Mouse (Mus musculus): ENCODE results near the gene Hepacam. TPM values are rescaled to one million over a fixed set of nuclear protein-coding genes. Genes with fewer than 3 reads are reported as not detected.

Gene Hepacam
- not detected for polyA plus RNA-seq (2017; shearing (Covaris generic))

GRCm38 (mm10) chr9:37367301-37368080 lies at the start of gene Hepacam:
Hepacam (plus strand) TSS chr9:37367351.

DNA sequence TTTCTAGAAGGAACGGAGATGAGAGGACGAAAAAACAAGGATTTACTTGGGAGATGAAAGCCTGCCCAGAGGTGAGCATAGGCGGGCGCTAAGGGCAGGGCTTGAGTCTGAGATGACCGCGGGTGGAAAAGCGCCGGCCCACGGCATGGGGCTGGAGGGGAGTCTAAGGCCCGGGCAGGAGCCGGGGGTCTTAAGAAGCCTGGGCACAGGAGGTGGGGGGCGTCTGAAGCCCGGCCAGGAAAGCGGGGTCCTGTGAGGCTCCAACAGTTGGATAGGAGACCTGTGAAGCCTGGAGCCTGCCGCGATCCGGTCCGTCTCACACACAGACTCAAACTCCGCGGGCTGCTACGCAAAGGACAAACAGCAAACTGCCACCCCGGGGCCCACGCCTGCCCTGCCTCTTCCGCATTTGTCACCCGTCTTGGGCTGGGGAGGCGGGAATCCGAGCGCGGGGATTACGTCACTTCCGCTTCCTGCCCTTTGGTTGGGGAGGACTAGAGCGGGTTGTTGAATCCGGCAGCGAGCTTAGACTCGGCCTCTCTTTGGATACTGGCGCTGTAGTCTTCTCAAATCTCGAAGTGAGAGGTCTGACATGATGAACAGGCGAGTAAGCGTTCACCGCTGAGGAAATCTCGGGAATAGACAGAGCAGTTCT lies 19.0 kb upstream of the Hepacam start, which contains the start of gene Ccdc15:
Gene Ccdc15 (minus strand): TSS at position 445 of the 655 bp plus-strand sequence.

DNA sequence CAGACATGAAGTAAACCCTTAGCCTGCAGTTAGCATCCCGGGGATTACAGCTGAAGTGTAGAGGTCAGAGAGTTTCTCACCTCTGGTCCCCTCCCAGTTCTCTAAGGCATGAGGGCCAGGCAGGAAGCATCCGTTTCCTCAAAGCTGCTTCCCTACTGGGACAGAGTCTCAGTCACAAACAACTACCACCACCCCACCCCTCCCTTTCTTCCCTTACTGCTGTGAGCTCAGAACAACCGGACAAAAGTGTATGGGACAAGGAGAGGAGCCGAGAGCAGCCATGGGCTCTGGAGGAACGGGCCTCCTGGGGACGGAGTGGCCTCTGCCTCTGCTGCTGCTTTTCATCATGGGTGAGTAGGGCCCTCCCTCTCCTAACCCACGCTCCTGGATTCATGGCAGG lies 34.7 kb downstream of the Hepacam start, which contains the start of gene Robo4:
Gene Robo4 (plus strand): TSS at position 96 of the 400 bp plus-strand sequence.

GRCm38 (mm10) chr9:37432720-37433421 lies 65.7 kb downstream of the Hepacam start, which contains the start of gene Robo3:
Robo3 (minus strand) TSS chr9:37433246.

Other genes with a start within 250 kb of the Hepacam start
- not detected for gene Pknox2, start 219.9 kb upstream of the Hepacam start, polyA plus RNA-seq (2017; shearing (Covaris generic))
- 1.7 TPM for gene Tmem218, start 159.1 kb upstream of the Hepacam start, polyA plus RNA-seq (2017; shearing (Covaris generic))
- gene Slc37a2, start 111.6 kb upstream of the Hepacam start, polyA plus RNA-seq (2017; shearing (Covaris generic)), result 2.2 TPM
- 6.8 TPM for gene Ccdc15, start 18.9 kb upstream of the Hepacam start, polyA plus RNA-seq (2017; shearing (Covaris generic))
- not detected for gene Robo4, start 34.5 kb downstream of the Hepacam start, polyA plus RNA-seq (2017; shearing (Covaris generic))
- not detected for gene Robo3, start 65.9 kb downstream of the Hepacam start, polyA plus RNA-seq (2017; shearing (Covaris generic))
- gene Msantd2, start 122.0 kb downstream of the Hepacam start, polyA plus RNA-seq (2017; shearing (Covaris generic)), result 36.4 TPM
- gene Esam, start 160.7 kb downstream of the Hepacam start, polyA plus RNA-seq (2017; shearing (Covaris generic)), result not detected
- not detected for gene Vsig2, start 171.9 kb downstream of the Hepacam start, polyA plus RNA-seq (2017; shearing (Covaris generic))
- gene Nrgn, start 185.6 kb downstream of the Hepacam start, polyA plus RNA-seq (2017; shearing (Covaris generic)), result not detected
- 8.1 TPM for gene Siae, start 188.3 kb downstream of the Hepacam start, polyA plus RNA-seq (2017; shearing (Covaris generic))
- gene Spa17, start 246.4 kb downstream of the Hepacam start, polyA plus RNA-seq (2017; shearing (Covaris generic)), result not detected

Data from naive thymus-derived CD4-positive, alpha-beta T cell, adult 5 months (primary cell).